8 mouse cellular contexts compared by ENCODE assay signal in genomic region chr4:41124180-41124951, GRCm38 (mm10). TPM values are rescaled to one million over a fixed set of nuclear protein-coding genes. Genes with fewer than 3 reads are reported as not detected.
DNase-seq lines count a peak whose midpoint lies in the region; ATAC-seq lines count a peak whose summit lies in the region.

Gene Nol6 (minus strand): TSS chr4:41124455.

- peak within 1 kb of the TSS; percentile 63 for H3K4me3 ChIP-seq in forebrain, embryonic 14.5 days (ENCODE audit: low read depth, low read length)
- peak within 1 kb of the TSS; percentile 80 for H3K4me3 ChIP-seq in neural tube, embryonic 15.5 days (replicated peaks)

- H3K36me3 ChIP-seq in forebrain, embryonic 14.5 days (ENCODE audit: control insufficient read depth, insufficient read depth, low read length): peaks cover 30% of the 10 kb centered on the region
- H3K36me3 ChIP-seq in neural tube, embryonic 15.5 days: peaks cover 30% of the 10 kb centered on the region

- peak; percentile 100 for ATAC-seq in forebrain, embryonic 14.5 days
- ATAC-seq in neural tube, embryonic 15.5 days (ENCODE audit: low FRiP score): peak; percentile 100

- peak within 1 kb of the TSS; percentile 67 for H3K9ac ChIP-seq in forebrain, embryonic 14.5 days (ENCODE audit: low read length)
- peak within 1 kb of the TSS; percentile 64 for H3K9ac ChIP-seq in neural tube, embryonic 15.5 days (replicated peaks)

- no peaks in the 10 kb centered on the region for H3K27me3 ChIP-seq in forebrain, embryonic 14.5 days (replicated peaks; ENCODE audit: control insufficient read depth, insufficient read depth, low read length)
- H3K27me3 ChIP-seq in neural tube, embryonic 15.5 days (replicated peaks): no peaks in the 10 kb centered on the region

- H3K4me1 ChIP-seq in forebrain, embryonic 14.5 days (ENCODE audit: control insufficient read depth, insufficient read depth, low read length): no peaks in the 10 kb centered on the region
- H3K4me1 ChIP-seq in neural tube, embryonic 15.5 days: peaks cover 11% of the 10 kb centered on the region

- H3K4me2 ChIP-seq in forebrain, embryonic 14.5 days (ENCODE audit: low read length): peak within 1 kb of the TSS; percentile 83
- H3K4me2 ChIP-seq in neural tube, embryonic 15.5 days: peak within 1 kb of the TSS; percentile 84

- 3% methylated on average over 29 of the region's 29 CpGs for WGBS in forebrain, embryonic 14.5 days
- 3% methylated on average over 29 of the region's 29 CpGs for WGBS in neural tube, embryonic 15.5 days

- no peaks in the 10 kb centered on the region for H3K9me3 ChIP-seq in forebrain, embryonic 14.5 days (replicated peaks; ENCODE audit: control insufficient read depth, low read length)
- H3K9me3 ChIP-seq in neural tube, embryonic 15.5 days (replicated peaks): no peaks in the 10 kb centered on the region

- intact Hi-C loops in heart, postnatal 14 days (cut with DNase I): no loop called here

- no peak within 1 kb of the TSS for H3K27ac ChIP-seq in forebrain, embryonic 14.5 days (ENCODE audit: low read depth, low read length)
- H3K27ac ChIP-seq in neural tube, embryonic 15.5 days (replicated peaks): peak within 1 kb of the TSS; percentile 65

- DNase-seq in ES-CJ7 (ENCODE audit: low read depth, low spot score): peak; percentile 100
- peak; percentile 96 for DNase-seq in cerebellum, adult 11 months
- DNase-seq in forebrain, embryonic 14.5 days (ENCODE audit: low spot score): peak; percentile 100
- peak; percentile 93 to 95 for DNase-seq in heart, postnatal 14 days
- peak; percentile 99 for DNase-seq in layer of hippocampus, adult 11-12 months (ENCODE audit: low spot score)
- peak; percentile 99 for DNase-seq in lung, adult 18-20 months
- DNase-seq in testis, postnatal 14 days (ENCODE audit: low spot score): peak; percentile 99

RNA-seq across cellular contexts. Expression of gene Nol6, which starts in this region (rescaled TPM):
- 23.8 and 32.6 TPM in 2 replicates for polyA plus RNA-seq in forebrain, embryonic 14.5 days (2014; fragmentation: Nextera tagmentation; extraction: Ambion mirVana)
- total RNA-seq in heart, postnatal 14 days (2021): 10 to 100 TPM; 16.3 to 16.8 TPM
- 35.7 and 39.3 TPM in 2 replicates for polyA plus RNA-seq in neural tube, embryonic 15.5 days (2015; fragmentation: Nextera tagmentation; extraction: Ambion mirVana)
